Mouse (Mus musculus) forebrain, embryonic 10.5 days (tissue): ENCODE data around the gene Ttll10. TPM values are rescaled to one million over a fixed set of nuclear protein-coding genes. Genes with fewer than 3 reads are reported as not detected.
A peak's percentile ranks its signal among the peaks of the same experiment; 100 is the strongest.

Experiments used
- DNase-seq: peaks from one replicate; pipeline ENCODE4 v3.0.0-alpha.2; 2017; ENCODE audit warnings: low spot score; ENCODE audit errors: extremely low spot score
- H3K27ac ChIP-seq: fragments of 300-500 bp; sonication (generic); 2 replicates; pipeline ENCODE4 v1.5.1; 2016; ENCODE audit warnings: mild to moderate bottlenecking
- H3K27me3 ChIP-seq: fragments of 300-500 bp; sonication (generic); 2 replicates; pipeline ENCODE4 v1.6.1; 2016; ENCODE audit warnings: mild to moderate bottlenecking; ENCODE audit not compliant: poor library complexity, severe bottlenecking
- H3K36me3 ChIP-seq: fragments of 300-500 bp; sonication (generic); replicated peaks from 2 replicates; pipeline ENCODE4 v1.6.1; 2016; ENCODE audit warnings: mild to moderate bottlenecking, moderate library complexity
- H3K4me1 ChIP-seq: fragments of 300-500 bp; sonication (generic); 2 replicates; pipeline ENCODE4 v1.6.1; 2016
- H3K4me3 ChIP-seq: fragments of 300-500 bp; sonication (generic); 2 replicates; pipeline ENCODE4 v1.5.1; 2016; ENCODE audit warnings: mild to moderate bottlenecking, moderate library complexity
- H3K9me3 ChIP-seq: fragments of 300-500 bp; sonication (generic); 2 replicates; pipeline ENCODE4 v1.6.1; 2016; ENCODE audit warnings: mild to moderate bottlenecking, moderate library complexity
- WGBS: fragments of 180-500 bp; shearing (Covaris S2); methylation state at CpG from one replicate; pipeline ENCODE4 v1.1.7; 2016; 5-methylcytosine and 5-hydroxymethylcytosine counted together
- polyA plus RNA-seq: library from polyadenylated mRNA; unstranded; fragments of >200 nt; fragmentation: Nextera tagmentation; extraction: Ambion mirVana; gene quantifications from 2 replicates; pipeline ENCODE4 v1.2.1, GENCODE M21; 2016

Ttll10 gene
- polyA plus RNA-seq = 0.10 and 0.41 TPM in 2 replicates

DNA sequence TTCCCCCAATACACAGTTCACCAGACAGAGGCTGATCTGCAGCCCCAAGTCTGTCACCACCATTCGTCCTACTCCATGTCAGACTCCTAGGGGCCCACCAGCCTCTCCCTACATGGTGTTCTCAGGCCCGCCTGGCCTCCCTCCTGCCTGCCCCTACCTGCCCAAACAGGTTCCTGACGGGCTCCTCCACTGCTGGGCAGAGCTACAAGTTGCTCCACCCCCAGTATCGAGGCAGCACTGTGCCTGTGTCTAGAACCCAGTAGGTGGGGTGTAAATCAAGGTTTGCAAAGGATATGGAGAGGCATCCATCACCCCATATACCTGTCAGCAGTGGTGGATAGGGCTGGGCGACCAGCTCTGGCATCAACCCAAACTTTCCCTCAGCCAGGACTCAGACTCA, at the start of gene Ttll10:
Ttll10 (minus strand) TSS at position 154 of the 400 bp plus-strand sequence.
- DNase-seq = no peak
- H3K9me3 ChIP-seq = no peaks in the 10 kb centered on the region
- WGBS = 53% methylated on average over 5 of the region's 5 CpGs

GRCm38 (mm10) chr4:156103342-156103741, 44.1 kb upstream of the Ttll10 start:
- WGBS = 84% methylated on average over 4 of the region's 4 CpGs
- DNase-seq = no peak
- Histone ChIP-seq H3K27me3 (no peaks in the 10 kb centered on the region), H3K4me1 (peaks cover under 1% of the 10 kb centered on the region; the same call in 1 of the 2 replicates), H3K4me3 (no peak overlapping the region), H3K36me3 (no peaks in the 10 kb centered on the region), H3K27ac (no peak overlapping the region), H3K9me3 (no peaks in the 10 kb centered on the region)

More for the DNA sequence above, at the start of gene Ttll10:
- H3K4me3 ChIP-seq = peak within 1 kb of the TSS; percentile 23; the same call in 1 of the 2 replicates
- H3K27ac ChIP-seq = peak within 1 kb of the TSS; percentile 63
- H3K27me3 ChIP-seq = no peaks in the 10 kb centered on the region
- no peaks in the 10 kb centered on the region for H3K36me3 ChIP-seq
- peaks cover 20% of the 10 kb centered on the region for H3K4me1 ChIP-seq

GRCm38 (mm10) chr4:156101481-156101903, 42.3 kb upstream of the Ttll10 start:
- Histone ChIP-seq H3K4me1 (peaks cover 8% of the 10 kb centered on the region; the same call in 1 of the 2 replicates), H3K9me3 (no peaks in the 10 kb centered on the region), H3K36me3 (no peaks in the 10 kb centered on the region), H3K27me3 (no peaks in the 10 kb centered on the region), H3K4me3 (no peak overlapping the region), H3K27ac (no peak overlapping the region)
- 43% methylated on average over 3 of the region's 3 CpGs for WGBS
- no peak for DNase-seq

DNA sequence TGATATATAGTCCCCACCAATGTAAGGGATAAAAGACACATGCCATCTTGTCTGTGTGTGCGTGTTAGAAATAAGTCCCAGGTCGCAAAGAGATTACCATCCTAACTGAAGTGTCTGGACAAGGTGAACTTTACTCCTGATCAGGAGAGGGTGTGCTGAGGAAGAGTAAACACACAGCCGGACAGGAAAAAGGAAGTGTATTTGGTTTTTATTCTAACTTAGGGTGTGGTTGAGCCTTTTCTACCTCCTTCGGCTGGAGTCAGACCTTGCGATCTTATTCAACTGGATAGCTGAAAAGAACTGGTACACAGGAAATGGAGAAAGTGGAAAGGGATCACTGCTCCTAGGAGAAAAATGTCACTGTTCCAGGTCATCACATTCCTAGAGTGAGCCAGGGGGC, 41.3 kb upstream of the Ttll10 start:
- peaks cover 8% of the 10 kb centered on the region; the same call in 1 of the 2 replicates for H3K4me1 ChIP-seq
- H3K36me3 ChIP-seq = no peaks in the 10 kb centered on the region
- H3K4me3 ChIP-seq = no peak overlapping the region
- 92% methylated on average over 5 of the region's 5 CpGs for WGBS
- no peak for DNase-seq
- no peaks in the 10 kb centered on the region for H3K9me3 ChIP-seq
- no peak overlapping the region for H3K27ac ChIP-seq
- H3K27me3 ChIP-seq = no peaks in the 10 kb centered on the region

DNA sequence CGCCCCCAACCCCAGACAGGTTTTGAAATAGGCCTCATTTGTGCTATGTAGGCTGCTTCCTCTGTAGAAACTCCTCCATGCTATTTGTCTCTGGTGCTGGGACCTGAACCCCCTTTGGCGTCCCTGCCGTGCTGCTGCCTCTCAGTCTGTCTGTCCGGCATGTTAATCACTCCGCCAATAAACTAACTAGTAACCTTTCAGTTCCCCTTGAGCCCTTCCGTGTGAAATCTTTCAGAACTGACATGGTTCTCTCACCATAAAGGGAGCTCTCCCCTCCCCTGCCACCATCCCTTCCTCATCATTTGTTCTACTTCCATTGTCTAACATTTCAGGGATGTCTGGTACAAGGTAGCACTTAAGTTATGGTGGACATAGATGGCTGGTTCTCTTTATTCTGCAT, 40.2 kb upstream of the Ttll10 start:
- WGBS = 78% methylated on average over 6 of the region's 6 CpGs
- no peak for DNase-seq
- H3K4me1 ChIP-seq = peaks cover 8% of the 10 kb centered on the region; the same call in 1 of the 2 replicates

DNA sequence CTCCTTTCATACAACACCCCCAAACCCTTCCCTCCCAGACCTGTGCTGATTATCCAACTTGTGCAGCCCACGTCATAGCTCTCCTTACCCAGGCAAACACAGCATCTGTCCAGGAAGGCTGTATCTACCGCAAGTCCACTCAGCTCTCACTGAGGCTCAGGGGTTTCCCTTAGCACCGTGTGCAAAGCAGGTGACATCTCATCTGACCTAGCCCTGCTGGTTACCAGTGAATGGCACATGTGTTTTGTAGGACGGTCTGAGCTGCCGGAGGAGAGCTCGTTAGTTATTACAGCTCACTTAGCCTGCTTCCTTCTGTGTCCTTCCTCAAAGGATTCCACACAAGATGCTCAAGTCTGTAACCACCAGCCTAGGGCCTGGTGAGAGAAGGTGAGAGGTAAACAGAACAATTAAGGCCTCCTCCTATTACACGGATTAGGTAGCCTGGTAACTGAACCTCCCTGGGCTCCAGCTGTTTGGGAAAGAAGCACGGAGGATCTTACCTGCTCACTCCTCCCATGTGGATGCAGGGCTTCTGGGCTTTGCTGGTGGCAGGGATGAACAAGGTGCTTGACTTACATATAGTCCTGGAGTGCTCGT, 38.7 kb upstream of the Ttll10 start:
- 0 out of 2 replicates have a peak overlapping the region, but pooled peaks have one; percentile 11 for H3K27ac ChIP-seq
- H3K27me3 ChIP-seq = no peaks in the 10 kb centered on the region
- no peak for DNase-seq
- H3K4me1 ChIP-seq = peaks cover 8% of the 10 kb centered on the region; the same call in 1 of the 2 replicates
- no peak overlapping the region for H3K4me3 ChIP-seq
- WGBS = 54% methylated on average over 9 of the region's 9 CpGs
- H3K36me3 ChIP-seq = no peaks in the 10 kb centered on the region
- no peaks in the 10 kb centered on the region for H3K9me3 ChIP-seq

More for the DNA sequence above, 40.2 kb upstream of the Ttll10 start:
- Histone ChIP-seq H3K36me3 (no peaks in the 10 kb centered on the region), H3K27ac (no peak overlapping the region), H3K27me3 (no peaks in the 10 kb centered on the region), H3K9me3 (no peaks in the 10 kb centered on the region), H3K4me3 (no peak overlapping the region)

DNA sequence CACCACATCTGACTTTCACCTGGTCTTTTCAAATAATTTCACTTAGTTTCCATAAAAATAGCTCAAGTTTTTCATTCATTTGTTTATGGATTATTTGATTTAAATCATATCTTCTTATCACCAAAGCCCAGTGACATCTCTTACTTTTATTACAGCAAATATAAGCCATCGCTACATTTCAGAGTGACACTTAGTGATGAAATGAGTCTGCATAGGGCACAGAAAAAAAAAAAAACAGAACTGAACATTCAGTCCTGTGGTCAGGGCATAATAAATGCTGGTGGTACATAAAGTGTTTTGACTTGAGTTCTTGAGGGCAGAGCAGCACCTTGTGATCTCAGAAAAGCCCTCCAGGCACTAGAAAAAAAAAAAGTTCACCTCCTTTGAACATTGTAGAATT, 37.0 kb upstream of the Ttll10 start:
- WGBS = 93% methylated on average over 1 of the region's 1 CpGs
- H3K27ac ChIP-seq = no peak overlapping the region
- H3K4me3 ChIP-seq = no peak overlapping the region
- H3K36me3 ChIP-seq = no peaks in the 10 kb centered on the region
- H3K4me1 ChIP-seq = peaks cover 8% of the 10 kb centered on the region; the same call in 1 of the 2 replicates
- no peaks in the 10 kb centered on the region for H3K9me3 ChIP-seq
- no peaks in the 10 kb centered on the region for H3K27me3 ChIP-seq
- DNase-seq = no peak

DNA sequence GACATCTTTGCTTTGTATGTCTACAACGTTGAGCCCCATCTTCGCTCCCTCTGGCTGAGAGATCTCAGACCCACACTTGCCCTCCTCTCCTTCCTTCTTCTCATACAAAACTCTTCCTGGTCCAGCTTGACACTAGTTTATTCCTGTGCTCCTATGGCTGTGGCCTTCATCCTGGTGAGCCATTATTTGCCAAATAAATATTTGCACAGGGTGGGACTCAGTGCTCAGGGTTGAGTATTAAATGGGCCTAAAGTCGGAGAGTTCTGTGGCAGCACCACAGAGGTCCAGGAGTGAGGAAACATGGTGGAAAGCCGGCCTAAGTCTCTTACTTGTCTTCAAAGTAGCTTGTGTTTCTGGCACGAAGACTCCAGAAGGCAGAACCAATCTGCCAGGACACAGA, 34.5 kb upstream of the Ttll10 start:
- DNase-seq = no peak
- Histone ChIP-seq H3K27ac (no peak overlapping the region), H3K4me3 (no peak overlapping the region), H3K4me1 (peaks cover 8% of the 10 kb centered on the region; the same call in 1 of the 2 replicates), H3K9me3 (no peaks in the 10 kb centered on the region), H3K27me3 (no peaks in the 10 kb centered on the region), H3K36me3 (no peaks in the 10 kb centered on the region)
- WGBS = 89% methylated on average over 5 of the region's 5 CpGs

DNA sequence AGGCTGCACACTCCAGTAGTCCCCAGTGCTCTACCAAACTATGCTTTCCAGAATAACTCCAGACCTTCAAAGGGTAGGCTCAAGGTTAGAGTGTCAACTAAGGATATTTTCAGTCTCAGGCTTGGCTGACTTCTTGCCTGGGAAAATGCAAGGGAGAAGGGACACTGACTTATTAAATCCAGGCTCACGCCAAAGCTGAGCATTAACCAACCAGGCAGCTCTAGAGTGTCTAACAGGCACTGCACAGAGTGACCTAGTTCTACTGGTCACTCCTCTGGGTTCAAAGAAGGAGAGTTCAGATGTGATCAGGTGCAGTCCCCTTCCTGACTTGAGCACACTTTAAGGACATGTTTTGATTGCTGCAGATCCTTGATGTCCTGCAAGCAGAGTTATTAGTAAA, 33.6 kb upstream of the Ttll10 start:
- H3K9me3 ChIP-seq = no peaks in the 10 kb centered on the region
- 85% methylated on average over 1 of the region's 1 CpGs for WGBS
- no peak overlapping the region for H3K27ac ChIP-seq
- no peak for DNase-seq
- peaks cover 2% of the 10 kb centered on the region; the same call in 1 of the 2 replicates for H3K4me1 ChIP-seq
- H3K36me3 ChIP-seq = no peaks in the 10 kb centered on the region
- H3K27me3 ChIP-seq = no peaks in the 10 kb centered on the region
- no peak overlapping the region for H3K4me3 ChIP-seq

- no peaks in the 10 kb centered on the region for H3K27me3 ChIP-seq
- no peaks in the 10 kb centered on the region for H3K4me1 ChIP-seq
- H3K36me3 ChIP-seq = no peaks in the 10 kb centered on the region
- H3K27ac ChIP-seq = no peak overlapping the region
- no peak overlapping the region for H3K4me3 ChIP-seq
- no peak for DNase-seq
- 73% methylated on average over 1 of the region's 1 CpGs for WGBS
- no peaks in the 10 kb centered on the region for H3K9me3 ChIP-seq
These were observed 32.0 kb upstream of the Ttll10 start for GRCm38 (mm10) chr4:156091236-156091635.

GRCm38 (mm10) chr4:156087398-156088087, 28.3 kb upstream of the Ttll10 start:
- 40% methylated on average over 5 of the region's 5 CpGs for WGBS
- no peak overlapping the region for H3K4me3 ChIP-seq
- no peak for DNase-seq
- no peaks in the 10 kb centered on the region for H3K27me3 ChIP-seq
- H3K36me3 ChIP-seq = no peaks in the 10 kb centered on the region
- H3K9me3 ChIP-seq = no peaks in the 10 kb centered on the region
- no peak overlapping the region for H3K27ac ChIP-seq
- 0 out of 2 replicates have a peak, but pooled peaks cover 2% of the 10 kb centered on the region for H3K4me1 ChIP-seq

GRCm38 (mm10) chr4:156085256-156085655, 26.0 kb upstream of the Ttll10 start:
- Histone ChIP-seq H3K27ac (no peak overlapping the region), H3K4me3 (no peak overlapping the region), H3K9me3 (no peaks in the 10 kb centered on the region), H3K27me3 (no peaks in the 10 kb centered on the region), H3K4me1 (0 out of 2 replicates have a peak, but pooled peaks cover 5% of the 10 kb centered on the region), H3K36me3 (no peaks in the 10 kb centered on the region)
- 86% methylated on average over 8 of the region's 8 CpGs for WGBS
- DNase-seq = no peak
